Mouse (Mus musculus) neural tube, embryonic 14.5 days (tissue): ENCODE data around the gene Tldc1. TPM values are rescaled to one million over a fixed set of nuclear protein-coding genes. Genes with fewer than 3 reads are reported as not detected.

Experiments
- polyA plus RNA-seq: library from polyadenylated mRNA; unstranded; fragments of >200 nt; fragmentation: Nextera tagmentation; extraction: Ambion mirVana; gene quantifications from 2 replicates; pipeline ENCODE4 v1.2.1, GENCODE M21; 2014

The Tldc1 gene
- polyA plus RNA-seq, 1 experiment from 2014 or later: 8.1 TPM

Other genes starting within 250 kb of the Tldc1 start
- gene Mbtps1, start 219.7 kb downstream of the Tldc1 start, polyA plus RNA-seq: 42.5 and 64.8 TPM in 2 replicates
- 158 and 176 TPM in 2 replicates for gene Hsdl1, start 203.2 kb downstream of the Tldc1 start, polyA plus RNA-seq
- gene Dnaaf1, start 203.2 kb downstream of the Tldc1 start, polyA plus RNA-seq: 0.15 and 0.48 TPM in 2 replicates
- gene Taf1c, start 173.2 kb downstream of the Tldc1 start, polyA plus RNA-seq: 12.7 and 14.7 TPM in 2 replicates
- not detected in 2 replicates for gene Adad2, start 165.7 kb downstream of the Tldc1 start, polyA plus RNA-seq
- 0.06 and 0.08 TPM in 2 replicates for gene Kcng4, start 142.7 kb downstream of the Tldc1 start, polyA plus RNA-seq
- 3.2 and 3.7 TPM in 2 replicates for gene Wfdc1, start 112.1 kb downstream of the Tldc1 start, polyA plus RNA-seq
- gene Atp2c2, start 78.4 kb downstream of the Tldc1 start, polyA plus RNA-seq: 0.08 and 0.10 TPM in 2 replicates
- 228 and 232 TPM in 2 replicates for gene Cotl1, start 62.1 kb upstream of the Tldc1 start, polyA plus RNA-seq
- gene Klhl36, start 83.8 kb upstream of the Tldc1 start, polyA plus RNA-seq: 15.3 and 15.5 TPM in 2 replicates
- 100 and 111 TPM in 2 replicates for gene Usp10, start 131.9 kb upstream of the Tldc1 start, polyA plus RNA-seq
- gene Gm20388, start 132.4 kb upstream of the Tldc1 start, polyA plus RNA-seq: 10.3 and 18.1 TPM in 2 replicates
- gene Crispld2, start 214.0 kb upstream of the Tldc1 start, polyA plus RNA-seq: 0.36 and 1.9 TPM in 2 replicates